Mouse (Mus musculus) small intestine, adult 2 months (tissue): ENCODE results near the gene Glud1.

Experiments used
- CTCF ChIP-seq: fragments of 200-500 bp; IDR thresholded peaks from 2 replicates; pipeline ENCODE4 v1.5.1; 2012; ENCODE audit warnings: low read depth, mild to moderate bottlenecking, control low read depth, inconsistent platforms, low read length, moderate library complexity, mixed read lengths; ENCODE audit not compliant: insufficient replicate concordance, insufficient read length; ENCODE audit errors: extremely low read depth
- POLR2A ChIP-seq: fragments of 200-500 bp; IDR thresholded peaks from 2 replicates; pipeline ENCODE4 v1.6.1; 2012; ENCODE audit warnings: low read depth, mild to moderate bottlenecking, control low read depth, inconsistent platforms, low read length, moderate library complexity

GRCm38 (mm10) chr14:34375941-34376340 lies 65.4 kb downstream of the Glud1 start:
- TF ChIP-seq CTCF: no peak
- no peak for TF ChIP-seq POLR2A
